Mouse (Mus musculus) liver, embryonic 11.5 days (tissue): ENCODE measurements around the gene AI661453. TPM values are rescaled to one million over a fixed set of nuclear protein-coding genes. Genes with fewer than 3 reads are reported as not detected.
"Not testable (repeated sequence)": the region's sequence is repeated elsewhere in the genome, so short reads cannot be mapped to it uniquely, and the experiment has no call there.

ENCODE experiments used
- ATAC-seq: fragments of 200-750 bp; cut with Nextera tagmentation; replicated peaks from 2 replicates; pipeline ENCODE4 v1.8.0; 2017; ENCODE audit warnings: moderate number of reproducible peaks, mild to moderate bottlenecking, moderate TSS enrichment, moderate library complexity; ENCODE audit not compliant: low FRiP score
- DNase-seq: peaks from one replicate; pipeline ENCODE4 v3.0.0-alpha.2; 2017; ENCODE audit warnings: low spot score
- H3K27ac ChIP-seq: fragments of 300-500 bp; sonication (generic); 2 replicates; pipeline ENCODE4 v1.5.1; 2014; ENCODE audit warnings: mild to moderate bottlenecking, low read depth, low read length, control low read depth
- H3K27me3 ChIP-seq: fragments of 300-500 bp; sonication (generic); replicated peaks from 2 replicates; pipeline ENCODE4 v1.6.1; 2014; ENCODE audit warnings: low read length, mixed read lengths; ENCODE audit not compliant: control insufficient read depth, insufficient read depth
- H3K36me3 ChIP-seq: fragments of 300-500 bp; sonication (generic); 2 replicates; pipeline ENCODE4 v1.6.1; 2014; ENCODE audit warnings: mild to moderate bottlenecking, low read length, moderate library complexity, mixed read lengths; ENCODE audit not compliant: control insufficient read depth, insufficient read depth
- H3K4me1 ChIP-seq: fragments of 300-500 bp; sonication (generic); replicated peaks from 2 replicates; pipeline ENCODE4 v1.6.1; 2014; ENCODE audit warnings: low read length, mixed read lengths; ENCODE audit not compliant: control insufficient read depth, insufficient read depth
- H3K4me2 ChIP-seq: fragments of 300-500 bp; sonication (generic); 2 replicates; pipeline ENCODE4 v1.6.1; 2014; ENCODE audit warnings: mild to moderate bottlenecking, control low read depth, moderate library complexity
- H3K4me3 ChIP-seq: fragments of 300-500 bp; sonication (generic); 2 replicates; pipeline ENCODE4 v1.5.1; 2014; ENCODE audit warnings: low read depth, low read length, control low read depth
- H3K9ac ChIP-seq: fragments of 300-500 bp; sonication (generic); 2 replicates; pipeline ENCODE4 v1.6.1; 2014; ENCODE audit warnings: low read depth, low read length, control low read depth
- H3K9me3 ChIP-seq: fragments of 300-500 bp; sonication (generic); 2 replicates; pipeline ENCODE4 v1.6.1; 2016; ENCODE audit warnings: low read length, inconsistent platforms, mixed read lengths; ENCODE audit not compliant: control insufficient read depth
- WGBS: fragments of 180-500 bp; shearing (Covaris S2); extraction: QIAGEN DNeasy Blood & Tissue Kit; methylation state at CpG from one replicate; pipeline ENCODE4 v1.1.7; 2014; 5-methylcytosine and 5-hydroxymethylcytosine counted together
- polyA plus RNA-seq: library from polyadenylated mRNA; unstranded; fragments of >200 nt; fragmentation: Nextera tagmentation; extraction: Ambion mirVana; gene quantifications from 2 replicates; pipeline ENCODE4 v1.2.1, GENCODE M21; 2014

Gene AI661453
- polyA plus RNA-seq, 1 experiment from 2014 or later, result 0.23 TPM

GRCm38 (mm10) chr17:47490791-47491190 is 54.4 kb downstream of the AI661453 start:
- DNase-seq (no peak), ATAC-seq (no peak)
- Histone ChIP-seq H3K27ac (no peak overlapping the region), H3K9me3 (no peaks in the 10 kb centered on the region), H3K4me3 (no peak overlapping the region), H3K4me1 (peaks cover 16% of the 10 kb centered on the region), H3K27me3 (no peaks in the 10 kb centered on the region), H3K9ac (no peak overlapping the region), H3K36me3 (peaks cover 47% of the 10 kb centered on the region), H3K4me2 (no peak overlapping the region)
- 85% methylated on average over 9 of the region's 9 CpGs for WGBS

GRCm38 (mm10) chr17:47492731-47493130 is 56.3 kb downstream of the AI661453 start:
- H3K27ac ChIP-seq, result no peak overlapping the region
- no peaks in the 10 kb centered on the region for H3K27me3 ChIP-seq
- no peak overlapping the region for H3K4me2 ChIP-seq
- H3K4me3 ChIP-seq, result no peak overlapping the region
- H3K9ac ChIP-seq, result no peak overlapping the region
- H3K4me1 ChIP-seq, result peaks cover 9% of the 10 kb centered on the region
- no peaks in the 10 kb centered on the region for H3K9me3 ChIP-seq
- peaks cover 60% of the 10 kb centered on the region for H3K36me3 ChIP-seq
- DNase-seq (no peak), ATAC-seq (no peak)
- WGBS, result 85% methylated on average over 6 of the region's 6 CpGs

- Histone ChIP-seq H3K4me1 (peaks cover 9% of the 10 kb centered on the region), H3K27me3 (no peaks in the 10 kb centered on the region), H3K9ac (no peak overlapping the region), H3K9me3 (no peaks in the 10 kb centered on the region), H3K36me3 (peaks cover 62% of the 10 kb centered on the region), H3K27ac (peak overlapping the region; percentile 49; the same call in 1 of the 2 replicates), H3K4me3 (no peak overlapping the region), H3K4me2 (no peak overlapping the region)
- ATAC-seq, result no peak
- WGBS, result 82% methylated on average over 6 of the region's 6 CpGs
- no peak for DNase-seq
These were observed 57.2 kb downstream of the AI661453 start for GRCm38 (mm10) chr17:47493653-47494052.

GRCm38 (mm10) chr17:47494132-47494531 is 57.7 kb downstream of the AI661453 start:
- H3K4me2 ChIP-seq, result no peak overlapping the region
- H3K4me3 ChIP-seq, result no peak overlapping the region
- no peak for DNase-seq
- H3K4me1 ChIP-seq, result peaks cover 9% of the 10 kb centered on the region
- no peaks in the 10 kb centered on the region for H3K9me3 ChIP-seq
- WGBS, result 78% methylated on average over 11 of the region's 11 CpGs
- H3K27me3 ChIP-seq, result no peaks in the 10 kb centered on the region
- H3K36me3 ChIP-seq, result peaks cover 62% of the 10 kb centered on the region
- peak overlapping the region; percentile 49; the same call in 1 of the 2 replicates for H3K27ac ChIP-seq
- peak; percentile 59; the same call in 1 of the 2 replicates for ATAC-seq
- no peak overlapping the region for H3K9ac ChIP-seq

GRCm38 (mm10) chr17:47501531-47501930 is 65.1 kb downstream of the AI661453 start:
- H3K4me2 ChIP-seq, result peak overlapping the region; percentile 96
- peaks cover 19% of the 10 kb centered on the region for H3K36me3 ChIP-seq
- peaks cover 33% of the 10 kb centered on the region for H3K4me1 ChIP-seq
- DNase-seq, result no peak
- H3K4me3 ChIP-seq, result peak overlapping the region; percentile 75
- 6% methylated on average over 11 of the region's 11 CpGs for WGBS
- no peaks in the 10 kb centered on the region for H3K9me3 ChIP-seq
- peak overlapping the region; percentile 89 for H3K9ac ChIP-seq
- ATAC-seq, result no peak
- H3K27me3 ChIP-seq, result no peaks in the 10 kb centered on the region
- H3K27ac ChIP-seq, result peak overlapping the region; percentile 30; the same call in 1 of the 2 replicates

GRCm38 (mm10) chr17:47501946-47502706 is 65.7 kb downstream of the AI661453 start, which contains the start of gene Taf8:
Gene Taf8, minus strand, starts transcription at chr17:47502292.
- Histone ChIP-seq H3K27ac (peak within 1 kb of the TSS; percentile 67), H3K27me3 (no peaks in the 10 kb centered on the region), H3K4me2 (peak within 1 kb of the TSS; percentile 96), H3K4me3 (peak within 1 kb of the TSS; percentile 75), H3K9ac (peak within 1 kb of the TSS; percentile 89), H3K4me1 (peaks cover 35% of the 10 kb centered on the region), H3K9me3 (no peaks in the 10 kb centered on the region), H3K36me3 (peaks cover 15% of the 10 kb centered on the region)
- DNase-seq, result peak; percentile 98
- WGBS, result 3% methylated on average over 40 of the region's 40 CpGs
- peak; percentile 90 for ATAC-seq

- H3K4me3 ChIP-seq, DNase-seq, H3K27ac ChIP-seq, H3K9me3 ChIP-seq, ATAC-seq, H3K27me3 ChIP-seq, H3K9ac ChIP-seq: not testable (repeated sequence)
- H3K4me1 ChIP-seq, result peaks cover 41% of the 10 kb centered on the region
- H3K4me2 ChIP-seq, result peak overlapping the region; percentile 96
- H3K36me3 ChIP-seq, result peaks cover 12% of the 10 kb centered on the region
- 73% methylated on average over 6 of the region's 6 CpGs for whole genome bisulfite sequencing
These were observed 66.3 kb downstream of the AI661453 start for GRCm38 (mm10) chr17:47502707-47503045.

GRCm38 (mm10) chr17:47503689-47504088 is 67.3 kb downstream of the AI661453 start:
- H3K27me3 ChIP-seq, result no peaks in the 10 kb centered on the region
- H3K4me1 ChIP-seq, result peaks cover 49% of the 10 kb centered on the region
- H3K27ac ChIP-seq, result no peak overlapping the region; the same call in 1 of the 2 replicates
- ATAC-seq (no peak), DNase-seq (no peak)
- no peak overlapping the region for H3K4me3 ChIP-seq
- H3K4me2 ChIP-seq, result no peak overlapping the region; the same call in 1 of the 2 replicates
- no peak overlapping the region for H3K9ac ChIP-seq
- H3K36me3 ChIP-seq, result peaks cover 5% of the 10 kb centered on the region; the same call in 1 of the 2 replicates
- no peaks in the 10 kb centered on the region for H3K9me3 ChIP-seq

- peak overlapping the region; percentile 56 for H3K4me3 ChIP-seq
- peak overlapping the region; percentile 78 for H3K9ac ChIP-seq
- peak overlapping the region; percentile 67 for H3K4me2 ChIP-seq
- H3K9me3 ChIP-seq, result no peaks in the 10 kb centered on the region
- peaks cover 4% of the 10 kb centered on the region; the same call in 1 of the 2 replicates for H3K36me3 ChIP-seq
- no peak for ATAC-seq
- DNase-seq, result no peak
- no peaks in the 10 kb centered on the region for H3K27me3 ChIP-seq
- H3K4me1 ChIP-seq, result peaks cover 53% of the 10 kb centered on the region
- H3K27ac ChIP-seq, result peak overlapping the region; percentile 77
- WGBS, result 54% methylated on average over 5 of the region's 5 CpGs
These were observed 67.8 kb downstream of the AI661453 start for GRCm38 (mm10) chr17:47504228-47504627.
